Comparison of ENCODE assay signal across 16 mouse cellular contexts in the genomic region with DNA sequence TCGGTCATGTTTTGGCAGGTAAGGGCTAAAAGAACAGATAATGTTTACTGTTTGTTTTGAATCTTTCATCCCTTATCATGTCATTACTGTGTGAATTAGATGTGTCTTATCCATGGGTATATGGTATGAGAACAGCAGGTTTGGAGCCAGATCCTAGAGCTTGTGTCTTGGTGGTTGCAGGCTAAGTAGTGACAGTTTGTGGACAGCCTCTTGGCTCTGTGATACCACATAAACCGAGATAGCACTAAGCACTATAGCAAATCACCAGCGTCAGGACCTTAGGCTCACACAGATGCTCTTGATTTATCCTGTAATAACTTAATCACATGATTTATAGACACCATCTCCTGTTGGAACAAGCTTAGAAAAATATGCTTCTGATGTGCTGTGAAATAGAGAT.
"Had no signal": no experiment of that assay in that cellular context is flagged by ENCODE, and none has a peak within 500 bp of the region (broad histone marks: within the 10 kb centered on the region; RNA-seq: fewer than 3 reads in every experiment).

No protein-coding gene starts in this region.

- DNase-seq: retina, postnatal 1 day; right cerebral cortex, adult 18-20 months; right cerebral cortex, postnatal 14 days; right cerebral cortex, postnatal 25 days; right cerebral cortex, postnatal 4 days; spleen, adult 18-20 months; thymus, adult 18-20 months; thymus, adult 2 months; thymus, postnatal 14 days; thymus, postnatal 25 days; thymus, postnatal 36 days; thymus, postnatal 4 days had no signal

- H3K4me2 ChIP-seq: neural tube, embryonic 13.5 days; neural tube, embryonic 15.5 days; stomach, embryonic 15.5 days had no signal

- H3K27ac ChIP-seq: neural tube, embryonic 13.5 days; neural tube, embryonic 15.5 days; stomach, embryonic 15.5 days; stomach, postnatal 0 days had no signal

- H3K4me3 ChIP-seq: neural tube, embryonic 13.5 days; neural tube, embryonic 15.5 days; stomach, embryonic 15.5 days had no signal

- H3K27me3 ChIP-seq: neural tube, embryonic 13.5 days; neural tube, embryonic 15.5 days; stomach, embryonic 15.5 days had no signal

- H3K9me3 ChIP-seq: neural tube, embryonic 13.5 days; neural tube, embryonic 15.5 days; stomach, embryonic 15.5 days had no signal

- H3K36me3 ChIP-seq: neural tube, embryonic 13.5 days; neural tube, embryonic 15.5 days; stomach, embryonic 15.5 days had no signal

- H3K4me1 ChIP-seq: neural tube, embryonic 13.5 days; neural tube, embryonic 15.5 days; stomach, embryonic 15.5 days had no signal

- H3K9ac ChIP-seq: neural tube, embryonic 13.5 days; neural tube, embryonic 15.5 days; stomach, embryonic 15.5 days had no signal
